Mouse (Mus musculus) E14TG2a.4 (cell line): ENCODE data around the gene Abcd3.
A peak's percentile ranks its signal among the peaks of the same experiment; 100 is the strongest.

Experiments
- H3K27me3 ChIP-seq: 2 replicates; pipeline ENCODE4 v1.6.1; 2014; ENCODE audit warnings: low read length, control low read depth; ENCODE audit not compliant: insufficient read depth
- H3K36me3 ChIP-seq: 2 replicates; pipeline ENCODE4 v1.6.1; 2014; ENCODE audit warnings: low read length, control low read depth; ENCODE audit not compliant: insufficient read depth
- H3K4me1 ChIP-seq: replicated peaks from 2 replicates; pipeline ENCODE4 v1.6.1; 2014; ENCODE audit warnings: low read depth, low read length, control low read depth
- H3K4me3 ChIP-seq: replicated peaks from 2 replicates; pipeline ENCODE4 v1.5.1; 2014; ENCODE audit warnings: mild to moderate bottlenecking, low read length
- H3K9me3 ChIP-seq: 2 replicates; pipeline ENCODE4 v1.6.1; 2014; ENCODE audit warnings: low read length, control low read depth
- CTCF ChIP-seq: conservative IDR thresholded peaks from 2 replicates; pipeline ENCODE4 v1.5.1; 2014; ENCODE audit warnings: low read length
- NANOG ChIP-seq: IDR thresholded peaks from 2 replicates; pipeline ENCODE4 v1.6.1; 2014; ENCODE audit warnings: borderline replicate concordance, low read length, mixed read lengths
- POU5F1 ChIP-seq: IDR thresholded peaks from 2 replicates; pipeline ENCODE4 v1.6.1; 2014; ENCODE audit warnings: low read length, borderline replicate concordance

Gene Abcd3

DNA sequence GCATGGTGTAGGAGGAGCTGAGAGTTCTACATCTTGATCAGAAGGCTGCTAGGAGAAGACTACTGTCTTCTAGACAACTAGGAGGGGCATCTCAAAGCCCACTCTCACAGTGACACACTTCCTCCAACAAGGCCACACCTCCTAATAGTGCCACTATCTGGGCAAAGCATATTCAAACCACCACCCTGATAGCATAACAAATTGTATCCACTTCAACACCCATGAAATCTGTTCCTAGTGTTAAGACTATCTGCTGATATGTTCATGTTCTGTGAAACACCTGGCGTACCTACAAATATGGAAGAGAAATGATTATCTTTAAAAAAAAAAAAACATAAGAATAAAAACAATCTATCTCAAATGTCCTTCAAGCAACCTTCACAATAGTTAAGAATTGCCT, 9.2 kb upstream of the Abcd3 start:
- no peaks in the 10 kb centered on the region for H3K36me3 ChIP-seq
- H3K4me1 ChIP-seq = no peaks in the 10 kb centered on the region
- TF ChIP-seq NANOG = no peak
- no peak for TF ChIP-seq CTCF
- TF ChIP-seq POU5F1 = no peak
- no peak overlapping the region for H3K4me3 ChIP-seq
- H3K9me3 ChIP-seq = peaks cover 24% of the 10 kb centered on the region
- H3K27me3 ChIP-seq = no peaks in the 10 kb centered on the region

DNA sequence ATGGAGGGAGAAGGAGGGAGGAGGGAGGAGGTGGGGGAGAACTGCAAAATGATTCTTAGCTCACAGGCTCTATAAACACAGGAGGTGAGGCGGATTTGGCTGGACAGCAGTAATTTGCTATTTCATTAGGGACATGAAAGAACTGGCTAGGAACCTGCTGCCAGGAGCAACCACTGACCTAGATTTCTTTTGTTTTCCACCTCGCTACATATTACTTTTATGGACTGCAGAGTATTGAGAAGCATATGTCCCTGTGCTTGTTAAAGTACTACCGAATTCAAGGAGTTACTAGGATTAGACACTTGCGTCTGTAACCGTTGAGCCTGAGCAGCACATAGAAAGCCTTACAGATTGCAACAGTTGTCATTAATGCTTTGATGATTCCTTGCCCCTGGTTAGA, 7.5 kb upstream of the Abcd3 start:
- Histone ChIP-seq H3K9me3 (peaks cover 13% of the 10 kb centered on the region), H3K4me1 (peaks cover 9% of the 10 kb centered on the region), H3K4me3 (no peak overlapping the region), H3K27me3 (no peaks in the 10 kb centered on the region), H3K36me3 (no peaks in the 10 kb centered on the region)
- no peak for TF ChIP-seq CTCF
- no peak for TF ChIP-seq NANOG
- TF ChIP-seq POU5F1 = no peak

DNA sequence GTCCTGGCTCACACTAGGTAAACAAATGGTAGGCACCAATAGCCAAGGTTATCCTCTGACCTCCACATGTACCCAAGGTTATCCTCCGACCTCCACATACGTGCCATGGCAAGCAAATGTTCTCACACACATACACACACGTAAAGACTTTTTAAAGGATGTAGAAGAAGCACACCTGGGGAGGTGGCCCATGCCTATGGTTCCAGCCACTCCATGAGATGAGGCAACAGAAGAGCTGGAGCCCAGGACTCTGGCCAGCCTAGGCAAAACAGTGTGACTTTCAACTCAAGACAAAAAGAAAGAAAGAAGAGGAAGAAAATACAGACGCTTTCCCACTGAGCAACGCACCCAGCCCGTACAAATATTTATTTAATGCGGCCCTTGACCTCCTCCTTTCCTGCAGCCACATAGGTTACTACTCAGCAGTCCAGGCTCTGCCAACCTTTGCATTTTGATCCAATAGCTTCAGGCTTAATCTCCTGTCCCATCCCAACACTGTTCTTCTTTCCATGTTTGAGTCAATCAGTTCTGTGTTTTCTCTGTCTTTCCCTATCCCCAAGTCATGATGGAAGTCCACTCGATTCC, 6.5 kb upstream of the Abcd3 start:
- H3K4me1 ChIP-seq = peaks cover 12% of the 10 kb centered on the region
- peaks cover 3% of the 10 kb centered on the region; the same call in 1 of the 2 replicates for H3K9me3 ChIP-seq
- no peaks in the 10 kb centered on the region for H3K27me3 ChIP-seq
- no peaks in the 10 kb centered on the region for H3K36me3 ChIP-seq
- H3K4me3 ChIP-seq = no peak overlapping the region
- no peak for TF ChIP-seq POU5F1
- no peak for TF ChIP-seq CTCF
- no peak for TF ChIP-seq NANOG

DNA sequence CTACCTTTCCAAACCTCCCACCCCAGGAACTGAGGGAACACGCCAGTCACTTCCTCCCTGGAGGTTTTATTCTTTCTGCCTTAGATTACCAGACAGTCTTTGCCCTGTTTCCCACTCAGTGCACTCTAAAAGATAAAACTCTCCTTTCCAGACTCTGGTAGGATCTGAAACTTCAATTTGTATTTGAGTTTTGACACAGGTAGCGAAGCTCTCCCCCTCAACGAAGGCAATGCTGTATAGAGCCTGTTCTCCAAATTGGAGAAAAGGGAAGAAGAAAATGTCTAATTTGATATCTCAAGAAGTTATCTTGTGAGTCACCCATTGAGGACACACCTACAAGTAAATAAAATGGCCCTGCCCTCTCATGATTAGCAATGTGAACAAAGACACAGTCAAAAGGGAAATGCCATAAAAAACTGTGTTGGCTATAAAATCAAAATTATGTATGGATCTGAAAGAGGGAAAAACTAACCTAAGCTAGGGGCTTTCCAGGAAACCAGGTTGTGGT, 4.6 kb upstream of the Abcd3 start:
- H3K4me3 ChIP-seq = no peak overlapping the region
- H3K4me1 ChIP-seq = peaks cover 20% of the 10 kb centered on the region
- no peaks in the 10 kb centered on the region for H3K9me3 ChIP-seq
- H3K27me3 ChIP-seq = no peaks in the 10 kb centered on the region
- no peak for TF ChIP-seq CTCF
- no peak for TF ChIP-seq NANOG
- no peak for TF ChIP-seq POU5F1
- no peaks in the 10 kb centered on the region for H3K36me3 ChIP-seq

DNA sequence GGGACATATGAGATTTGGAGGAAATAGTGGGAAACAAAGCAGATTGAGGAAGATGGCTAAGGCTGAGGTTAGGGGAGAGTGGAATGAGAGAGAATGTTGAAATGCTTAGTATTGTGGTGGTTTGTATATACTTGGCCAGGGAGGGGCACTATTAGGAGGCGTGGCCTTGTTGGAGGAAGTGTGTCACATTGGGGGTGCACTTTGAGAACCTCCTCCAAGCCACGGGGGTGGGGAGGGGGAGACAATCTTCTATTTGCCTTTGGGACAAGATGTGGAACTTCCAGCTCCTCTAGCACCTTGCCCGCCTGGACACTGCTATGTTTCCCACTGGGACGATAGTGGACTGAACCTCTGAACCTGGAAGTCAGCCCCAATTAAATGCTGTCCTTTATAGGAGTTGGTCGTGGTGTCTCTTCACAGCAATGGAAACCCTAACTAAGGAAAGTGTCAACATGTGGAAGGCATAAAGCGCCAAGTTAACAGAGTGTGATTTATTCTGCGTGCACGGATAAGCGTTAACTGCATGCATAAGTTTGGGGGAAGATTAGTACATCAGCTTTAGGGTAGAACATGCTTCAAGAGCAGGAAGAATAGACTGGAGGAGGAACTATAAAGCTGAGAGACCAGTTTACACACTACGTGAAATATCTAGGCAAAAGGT, 3.8 kb upstream of the Abcd3 start:
- Histone ChIP-seq H3K27me3 (no peaks in the 10 kb centered on the region), H3K9me3 (no peaks in the 10 kb centered on the region), H3K4me3 (no peak overlapping the region), H3K36me3 (no peaks in the 10 kb centered on the region), H3K4me1 (peaks cover 24% of the 10 kb centered on the region)
- TF ChIP-seq CTCF (no peak), POU5F1 (no peak), NANOG (no peak)

DNA sequence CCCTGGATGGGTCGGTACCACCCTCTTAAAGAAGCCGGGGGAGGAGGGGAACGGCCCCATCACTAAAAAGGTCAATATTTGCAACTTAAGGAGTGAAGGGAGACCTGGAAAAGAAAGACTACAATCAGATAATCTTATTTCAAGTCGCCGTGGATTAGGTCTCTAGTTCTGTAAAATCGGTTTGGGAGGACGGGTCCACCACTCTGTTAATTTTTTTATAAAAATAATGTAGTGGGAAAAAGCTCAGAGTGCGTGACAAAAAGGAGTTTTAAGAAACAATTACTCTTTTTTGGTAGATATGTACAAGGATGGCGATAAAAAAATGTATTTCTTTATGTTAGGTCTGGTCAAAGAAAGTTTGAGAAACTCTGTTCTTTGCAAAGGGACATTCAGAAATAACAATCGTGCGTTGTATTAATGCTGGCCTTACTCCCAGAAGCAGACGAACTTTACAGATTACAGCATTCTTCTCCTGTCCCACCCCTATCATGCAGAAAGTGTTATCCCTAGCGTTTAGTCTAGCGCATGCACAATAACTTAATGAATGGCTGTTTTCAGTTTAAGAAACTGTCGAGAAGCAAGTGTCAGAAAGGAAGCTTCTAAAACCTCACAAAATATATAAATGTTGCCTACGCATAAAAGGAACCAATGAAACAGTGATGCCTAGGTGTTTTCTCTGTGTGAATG, 590 bp upstream of the Abcd3 start:
- TF ChIP-seq CTCF = no peak
- no peak for TF ChIP-seq POU5F1
- no peak for TF ChIP-seq NANOG
- H3K9me3 ChIP-seq = no peaks in the 10 kb centered on the region
- no peaks in the 10 kb centered on the region for H3K36me3 ChIP-seq
- no peaks in the 10 kb centered on the region for H3K27me3 ChIP-seq
- peaks cover 48% of the 10 kb centered on the region for H3K4me1 ChIP-seq
- H3K4me3 ChIP-seq = peak overlapping the region; percentile 91

GRCm38 (mm10) chr3:121814413-121814864, 663 bp downstream of the Abcd3 start:
- Histone ChIP-seq H3K4me1 (peaks cover 61% of the 10 kb centered on the region), H3K9me3 (no peaks in the 10 kb centered on the region), H3K4me3 (peak overlapping the region; percentile 91), H3K36me3 (no peaks in the 10 kb centered on the region), H3K27me3 (no peaks in the 10 kb centered on the region)
- no peak for TF ChIP-seq POU5F1
- no peak for TF ChIP-seq CTCF
- TF ChIP-seq NANOG = no peak

GRCm38 (mm10) chr3:121813834-121814233, 1.3 kb downstream of the Abcd3 start:
- TF ChIP-seq POU5F1 (no peak), NANOG (no peak), CTCF (no peak)
- Histone ChIP-seq H3K36me3 (no peaks in the 10 kb centered on the region), H3K4me1 (peaks cover 64% of the 10 kb centered on the region), H3K4me3 (peak overlapping the region; percentile 91), H3K9me3 (no peaks in the 10 kb centered on the region), H3K27me3 (no peaks in the 10 kb centered on the region)
